9 mouse cellular contexts compared by ENCODE assay signal in genomic region chr5:118814052-118814451, GRCm38 (mm10).
DNase-seq lines count a peak whose midpoint lies in the region; ATAC-seq and TF ChIP-seq lines count a peak whose summit lies in the region.
"Had no signal": no experiment of that assay in that cellular context is flagged by ENCODE, and none has a peak within 500 bp of the region (broad histone marks: within the 10 kb centered on the region; RNA-seq: fewer than 3 reads in every experiment).

No protein-coding gene starts in this region.

- 44% methylated on average over 6 of the region's 6 CpGs for WGBS in heart, embryonic 11.5 days (ENCODE audit: insufficient replicate concordance)

- H3K4me3 ChIP-seq in heart, embryonic 11.5 days (ENCODE audit: low read depth, low read length), result no peak overlapping the region
- no peak overlapping the region for H3K4me3 ChIP-seq in testis, adult 2 months (ENCODE audit: control insufficient read depth, low read depth, low read length)
- no peak overlapping the region for H3K4me3 ChIP-seq in gastrocnemius, adult 2 months
- H3K4me3 ChIP-seq: midbrain, embryonic 12.5 days had no signal

- H3K36me3 ChIP-seq in heart, embryonic 11.5 days (ENCODE audit: control insufficient read depth, insufficient read depth, low read length), result no peaks in the 10 kb centered on the region
- H3K36me3 ChIP-seq in testis, adult 2 months (ENCODE audit: control insufficient read depth, insufficient read depth, low read length), result no peaks in the 10 kb centered on the region
- H3K36me3 ChIP-seq: midbrain, embryonic 12.5 days had no signal

- H3K4me1 ChIP-seq in heart, embryonic 11.5 days (ENCODE audit: control insufficient read depth, insufficient read depth, low read length), result peaks cover 12% of the 10 kb centered on the region
- H3K4me1 ChIP-seq in testis, adult 2 months (ENCODE audit: control insufficient read depth, insufficient read depth, low read length), result peaks cover 3% of the 10 kb centered on the region; the same call in 1 of the 2 replicates
- H3K4me1 ChIP-seq: midbrain, embryonic 12.5 days had no signal

- intact Hi-C loops in gastrocnemius, adult 2 months (cut with DNase I), result loop anchor here (1.0 kb wide), 1 partner anchor 33 kb away; no protein-coding TSS in a partner anchor

- no peak overlapping the region for H3K27ac ChIP-seq in heart, embryonic 11.5 days (ENCODE audit: low read depth, low read length)
- H3K27ac ChIP-seq in testis, adult 2 months (ENCODE audit: control insufficient read depth, insufficient read depth, low read depth, low read length), result no peak overlapping the region
- peak overlapping the region; percentile 95 for H3K27ac ChIP-seq in gastrocnemius, adult 2 months
- H3K27ac ChIP-seq: midbrain, embryonic 12.5 days had no signal

- peak; percentile 16 to 62 for DNase-seq in heart, adult 18-20 months
- no peak for DNase-seq in testis, postnatal 14 days (ENCODE audit: low spot score)
- peak; percentile 81 for DNase-seq in gastrocnemius, adult 2 months
- DNase-seq in lung, postnatal 14 days, result peak; percentile 26
- DNase-seq in frontal cortex, postnatal 25 days (ENCODE audit: low spot score in 2 of 2), result no peak
- no peak for DNase-seq in frontal cortex, postnatal 36 days (ENCODE audit: low spot score in 2 of 2)

- peak; percentile 37; the same call in 1 of the 2 replicates for TF ChIP-seq CTCF in testis, adult 2 months (IDR thresholded peaks at IDR 0.05; ENCODE audit: control insufficient read depth, insufficient read depth, insufficient replicate concordance, low read depth, low read length)
- TF ChIP-seq CTCF in gastrocnemius, adult 2 months (IDR thresholded peaks at IDR 0.05), result peak; percentile 66

- no peaks in the 10 kb centered on the region for H3K9me3 ChIP-seq in heart, embryonic 11.5 days (replicated peaks; ENCODE audit: control insufficient read depth, low read length)
- H3K9me3 ChIP-seq: midbrain, embryonic 12.5 days had no signal

- no peak overlapping the region for H3K4me2 ChIP-seq in heart, embryonic 11.5 days
- H3K4me2 ChIP-seq: midbrain, embryonic 12.5 days had no signal

- peaks cover 4% of the 10 kb centered on the region; the same call in 1 of the 2 replicates for H3K27me3 ChIP-seq in heart, embryonic 11.5 days (ENCODE audit: control insufficient read depth, insufficient read depth, low read length)
- H3K27me3 ChIP-seq in testis, adult 2 months (ENCODE audit: control insufficient read depth, insufficient read depth, low read length), result no peaks in the 10 kb centered on the region

- no peak for ATAC-seq in heart, embryonic 11.5 days (replicated peaks; ENCODE audit: insufficient number of reproducible peaks, low FRiP score, low TSS enrichment)

- no peak for TF ChIP-seq POLR2A in testis, adult 2 months (IDR thresholded peaks at IDR 0.05; ENCODE audit: control insufficient read depth, low read depth, low read length)

- no peak overlapping the region for H3K9ac ChIP-seq in heart, embryonic 11.5 days (ENCODE audit: low read depth, low read length)
- H3K9ac ChIP-seq: midbrain, embryonic 12.5 days had no signal

Comparison
In these comparisons a context has a peak if more than half of its experiments do, and no peak if none do; other contexts are left out.
1. DNase-seq: peak in heart, adult 18-20 months (2 of 2), gastrocnemius, adult 2 months (single experiment) and lung, postnatal 14 days (single experiment); none in testis, postnatal 14 days (single experiment), frontal cortex, postnatal 25 days (0 of 2) and frontal cortex, postnatal 36 days (0 of 2).